Mouse (Mus musculus): ENCODE results near the gene Cacng1. TPM values are rescaled to one million over a fixed set of nuclear protein-coding genes. Genes with fewer than 3 reads are reported as not detected.

Gene Cacng1
- polyA plus RNA-seq, 1 experiment from 2014 or later = 8.8 TPM

DNA sequence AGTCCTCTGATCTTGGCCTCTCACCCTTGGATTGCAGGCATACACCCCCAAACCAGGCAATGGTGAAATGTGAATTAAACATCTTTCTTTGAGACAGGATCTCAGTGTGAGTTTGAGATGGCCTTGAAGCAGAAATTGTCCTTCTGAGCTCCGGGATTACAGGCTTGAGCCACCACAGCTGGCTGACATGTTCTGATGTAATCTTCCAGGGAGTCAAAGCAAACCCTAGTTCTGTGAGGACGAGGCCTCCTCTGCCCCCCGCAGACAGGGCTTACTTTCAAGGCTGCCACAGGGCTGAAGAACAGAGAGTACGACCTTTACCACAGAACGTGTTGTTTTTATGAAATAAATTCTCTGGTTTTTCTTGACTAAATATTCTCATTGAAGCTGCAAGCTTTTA is 42.3 kb downstream of the Cacng1 start:
- H3K27ac ChIP-seq = no peak overlapping the region
- no peaks in the 10 kb centered on the region for H3K9me3 ChIP-seq
- no peak for ATAC-seq (ENCODE audit: low FRiP score, low read depth)
- no peak overlapping the region for H3K4me2 ChIP-seq (replicated peaks)
- peaks cover 71% of the 10 kb centered on the region for H3K36me3 ChIP-seq
- 82% methylated on average over 5 of the region's 5 CpGs for WGBS
- no peak overlapping the region for H3K4me3 ChIP-seq
- H3K27me3 ChIP-seq = no peaks in the 10 kb centered on the region
- no peaks in the 10 kb centered on the region for H3K4me1 ChIP-seq
- H3K9ac ChIP-seq = no peak overlapping the region

DNA sequence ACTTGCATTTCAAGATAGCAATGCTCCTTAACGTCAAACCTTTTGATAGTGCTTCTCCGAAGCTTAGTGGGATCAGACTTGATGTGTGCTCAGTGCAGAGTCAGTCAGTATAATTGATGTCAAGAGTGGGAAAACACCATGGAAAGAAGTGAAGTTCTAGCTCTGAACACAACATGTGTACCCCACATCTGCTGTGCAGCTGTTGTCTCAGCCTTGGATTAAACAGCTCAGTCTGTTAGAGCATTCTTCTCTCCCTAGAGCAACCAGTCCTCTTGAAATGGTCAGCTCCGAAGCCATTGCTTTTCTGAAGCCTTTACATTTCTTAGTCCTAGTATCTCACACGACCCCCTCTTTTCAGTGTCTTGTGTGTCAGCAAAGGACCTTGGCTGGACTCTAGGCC is 47.3 kb downstream of the Cacng1 start:
- H3K36me3 ChIP-seq = peaks cover 88% of the 10 kb centered on the region
- WGBS = 55% methylated on average over 4 of the region's 4 CpGs

DNA sequence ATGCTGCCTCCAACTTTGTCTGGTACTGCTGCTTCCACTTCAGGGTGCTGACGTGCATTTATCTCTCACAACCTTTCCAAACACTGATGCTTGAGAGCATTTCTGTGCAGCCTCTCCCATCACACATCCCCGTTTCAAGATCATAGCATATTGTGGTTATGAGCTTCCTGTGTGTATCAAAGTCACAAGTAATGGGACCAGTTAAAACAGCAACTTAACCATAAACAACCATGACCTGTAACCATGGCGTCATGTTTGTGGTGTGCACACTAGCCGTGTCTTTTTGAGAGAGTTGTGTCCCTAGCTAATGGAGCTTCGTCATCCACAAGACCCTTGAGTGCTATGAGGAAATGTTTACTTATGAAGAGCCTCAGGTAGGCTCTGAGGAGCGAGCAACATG is 48.1 kb downstream of the Cacng1 start:
- 89% methylated on average over 6 of the region's 6 CpGs for WGBS
- no peak for ATAC-seq (ENCODE audit: low FRiP score, low read depth)

More for the DNA sequence above, 47.3 kb downstream of the Cacng1 start:
- Histone ChIP-seq H3K27ac (no peak overlapping the region), H3K27me3 (no peaks in the 10 kb centered on the region), H3K4me3 (no peak overlapping the region), H3K4me2 (replicated peaks) (no peak overlapping the region), H3K9me3 (no peaks in the 10 kb centered on the region), H3K9ac (no peak overlapping the region), H3K4me1 (no peaks in the 10 kb centered on the region)
- ATAC-seq (ENCODE audit: low FRiP score, low read depth) = 0 out of 2 replicates have a peak, but pooled peaks have one; percentile 48

DNA sequence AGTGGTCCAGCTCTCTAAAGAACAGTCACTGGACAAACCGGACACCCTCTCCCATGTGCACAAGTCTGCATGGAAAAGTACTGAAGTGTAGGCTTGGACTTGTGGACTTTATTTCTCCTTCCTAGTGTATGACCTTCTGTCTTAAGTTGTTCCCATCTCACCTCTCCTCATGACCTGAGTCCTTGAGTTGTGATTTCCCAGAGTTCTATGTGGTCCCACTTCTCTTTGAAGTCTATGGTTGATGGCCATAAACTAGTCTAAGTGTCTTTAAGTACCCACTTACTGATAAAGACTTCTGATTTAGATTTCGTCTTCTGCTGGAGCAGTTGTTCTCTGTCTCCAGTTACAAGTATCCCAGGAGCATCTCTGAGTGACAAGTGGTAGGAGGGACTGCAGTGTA is 48.8 kb downstream of the Cacng1 start:
- no peak overlapping the region for H3K4me3 ChIP-seq
- WGBS = 74% methylated on average over 2 of the region's 2 CpGs
- H3K9ac ChIP-seq = no peak overlapping the region
- H3K27me3 ChIP-seq = no peaks in the 10 kb centered on the region
- H3K4me2 ChIP-seq (replicated peaks) = no peak overlapping the region
- ATAC-seq (ENCODE audit: low FRiP score, low read depth) = no peak
- H3K36me3 ChIP-seq = peaks cover 90% of the 10 kb centered on the region
- no peak overlapping the region for H3K27ac ChIP-seq
- no peaks in the 10 kb centered on the region for H3K4me1 ChIP-seq
- no peaks in the 10 kb centered on the region for H3K9me3 ChIP-seq

More for the DNA sequence above, 48.1 kb downstream of the Cacng1 start:
- H3K9ac ChIP-seq = no peak overlapping the region
- no peak overlapping the region for H3K4me3 ChIP-seq
- no peaks in the 10 kb centered on the region for H3K27me3 ChIP-seq
- no peak overlapping the region for H3K27ac ChIP-seq
- no peak overlapping the region for H3K4me2 ChIP-seq (replicated peaks)
- H3K36me3 ChIP-seq = peaks cover 88% of the 10 kb centered on the region
- H3K9me3 ChIP-seq = no peaks in the 10 kb centered on the region
- no peaks in the 10 kb centered on the region for H3K4me1 ChIP-seq

DNA sequence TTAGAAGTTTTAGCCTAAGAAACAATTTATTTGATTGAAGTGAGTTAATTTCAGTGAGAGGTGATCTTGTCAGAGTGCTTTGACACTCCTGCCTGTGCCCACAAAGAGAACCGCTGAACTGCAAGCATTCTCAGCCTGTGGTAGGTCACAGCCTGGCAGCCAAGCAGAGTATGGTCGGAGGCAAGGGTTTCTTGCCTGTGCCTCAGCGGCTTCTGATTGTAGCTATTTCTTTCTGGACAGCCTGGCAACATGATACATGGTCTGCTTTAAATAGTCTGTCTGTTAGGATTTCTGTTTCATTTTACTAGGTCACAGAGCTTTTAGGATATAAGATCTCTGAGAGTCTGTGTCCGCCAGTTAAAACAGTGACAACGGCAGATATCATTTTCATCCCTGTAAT is 53.7 kb downstream of the Cacng1 start:
- no peak overlapping the region for H3K4me2 ChIP-seq (replicated peaks)
- WGBS = 75% methylated on average over 5 of the region's 5 CpGs
- H3K27ac ChIP-seq = no peak overlapping the region
- no peaks in the 10 kb centered on the region for H3K27me3 ChIP-seq
- H3K36me3 ChIP-seq = peaks cover 80% of the 10 kb centered on the region
- no peaks in the 10 kb centered on the region for H3K4me1 ChIP-seq
- no peak for ATAC-seq (ENCODE audit: low FRiP score, low read depth)
- H3K4me3 ChIP-seq = no peak overlapping the region
- no peak overlapping the region for H3K9ac ChIP-seq
- H3K9me3 ChIP-seq = no peaks in the 10 kb centered on the region

DNA sequence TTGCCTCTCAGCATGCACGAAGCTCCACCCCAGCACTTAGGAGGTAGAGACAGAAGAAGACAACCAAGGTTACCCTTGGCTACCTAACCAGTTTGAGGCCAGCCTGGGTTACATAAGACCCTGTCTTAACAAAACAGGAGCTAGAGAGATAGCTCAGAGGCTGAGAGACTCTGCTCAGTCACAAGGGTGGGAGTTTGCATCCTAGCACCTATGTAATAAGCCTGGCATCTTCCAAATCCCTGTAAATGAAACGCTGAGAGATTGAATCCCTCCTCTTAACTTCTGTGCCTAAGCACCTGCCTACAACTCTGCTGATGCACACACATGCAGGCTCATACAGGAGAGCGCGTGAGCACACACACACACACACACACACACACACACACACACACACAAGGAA is 55.9 kb downstream of the Cacng1 start:
- no peak for ATAC-seq (ENCODE audit: low FRiP score, low read depth)
- H3K36me3 ChIP-seq = peaks cover 78% of the 10 kb centered on the region
- WGBS = 92% methylated on average over 4 of the region's 4 CpGs
- no peaks in the 10 kb centered on the region for H3K9me3 ChIP-seq
- no peak overlapping the region for H3K4me3 ChIP-seq
- H3K9ac ChIP-seq = no peak overlapping the region
- H3K4me1 ChIP-seq = no peaks in the 10 kb centered on the region
- no peak overlapping the region for H3K4me2 ChIP-seq (replicated peaks)
- no peaks in the 10 kb centered on the region for H3K27me3 ChIP-seq
- no peak overlapping the region for H3K27ac ChIP-seq

DNA sequence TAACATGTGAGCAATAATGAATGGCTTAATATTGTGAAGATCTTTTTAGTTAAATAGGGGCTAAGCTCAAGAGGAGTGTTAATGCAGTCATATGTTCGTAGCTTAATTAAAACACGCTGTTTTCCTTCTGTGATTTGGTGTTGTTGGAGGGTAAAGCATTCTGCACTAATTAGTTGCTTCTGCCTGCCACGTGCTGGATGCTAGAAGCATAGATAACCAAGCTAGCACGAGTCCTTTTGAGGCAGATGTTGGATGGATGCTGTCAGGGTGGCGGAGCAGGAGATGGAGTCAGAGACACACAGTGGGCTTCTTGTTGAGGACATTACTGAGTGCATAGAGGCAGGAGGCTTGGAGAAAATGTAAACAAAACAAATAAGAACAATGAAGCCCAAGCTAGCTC is 59.2 kb downstream of the Cacng1 start:
- no peak overlapping the region for H3K4me3 ChIP-seq
- H3K27me3 ChIP-seq = no peaks in the 10 kb centered on the region
- H3K4me1 ChIP-seq = no peaks in the 10 kb centered on the region
- H3K4me2 ChIP-seq (replicated peaks) = no peak overlapping the region
- no peaks in the 10 kb centered on the region for H3K9me3 ChIP-seq
- no peak overlapping the region for H3K27ac ChIP-seq
- WGBS = 66% methylated on average over 5 of the region's 5 CpGs
- peaks cover 61% of the 10 kb centered on the region for H3K36me3 ChIP-seq
- H3K9ac ChIP-seq = no peak overlapping the region
- no peak for ATAC-seq (ENCODE audit: low FRiP score, low read depth)

DNA sequence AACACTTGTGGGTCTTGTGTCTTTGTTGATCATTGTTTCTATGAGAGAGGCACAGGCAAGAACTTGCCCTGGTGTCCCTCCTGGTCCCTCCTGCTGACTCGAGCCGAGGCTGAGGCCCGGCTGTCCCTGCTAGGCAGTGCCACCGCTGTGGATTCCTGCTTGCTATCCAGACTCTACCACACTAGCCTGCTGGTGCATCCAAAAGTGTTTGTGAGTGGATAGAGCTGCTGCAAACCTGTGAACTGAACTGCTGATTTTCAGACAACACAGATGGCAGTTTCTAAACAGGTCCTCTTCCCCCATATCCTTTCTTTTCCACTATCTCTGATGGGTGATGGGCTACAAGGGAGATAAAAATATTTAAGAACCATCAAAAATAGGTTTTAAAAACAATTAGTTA is 60.8 kb downstream of the Cacng1 start:
- no peaks in the 10 kb centered on the region for H3K4me1 ChIP-seq
- no peak overlapping the region for H3K9ac ChIP-seq
- ATAC-seq (ENCODE audit: low FRiP score, low read depth) = no peak
- no peaks in the 10 kb centered on the region for H3K9me3 ChIP-seq
- H3K36me3 ChIP-seq = peaks cover 63% of the 10 kb centered on the region
- no peaks in the 10 kb centered on the region for H3K27me3 ChIP-seq
- no peak overlapping the region for H3K4me3 ChIP-seq
- H3K27ac ChIP-seq = no peak overlapping the region
- H3K4me2 ChIP-seq (replicated peaks) = no peak overlapping the region
- 79% methylated on average over 4 of the region's 4 CpGs for WGBS

Other genes starting within 250 kb of the Cacng1 start
- 39.4 and 40.5 TPM in 2 replicates for gene Pitpnc1, start 245.8 kb downstream of the Cacng1 start, polyA plus RNA-seq (2015; fragmentation: Nextera tagmentation; extraction: Ambion mirVana)
- gene Psmd12, start 237.0 kb downstream of the Cacng1 start, polyA plus RNA-seq (2015; fragmentation: Nextera tagmentation; extraction: Ambion mirVana) = 175 and 178 TPM in 2 replicates
- gene Helz, start 168.6 kb downstream of the Cacng1 start, polyA plus RNA-seq (2015; fragmentation: Nextera tagmentation; extraction: Ambion mirVana) = 19.2 and 22.0 TPM in 2 replicates
- gene Cacng4, start 78.0 kb upstream of the Cacng1 start, polyA plus RNA-seq (2015; fragmentation: Nextera tagmentation; extraction: Ambion mirVana) = 4.3 and 5.7 TPM in 2 replicates
- 0.10 and 0.13 TPM in 2 replicates for gene Cacng5, start 198.5 kb upstream of the Cacng1 start, polyA plus RNA-seq (2015; fragmentation: Nextera tagmentation; extraction: Ambion mirVana)

Measured in limb, embryonic 13.5 days (tissue).